In the genomic region with DNA sequence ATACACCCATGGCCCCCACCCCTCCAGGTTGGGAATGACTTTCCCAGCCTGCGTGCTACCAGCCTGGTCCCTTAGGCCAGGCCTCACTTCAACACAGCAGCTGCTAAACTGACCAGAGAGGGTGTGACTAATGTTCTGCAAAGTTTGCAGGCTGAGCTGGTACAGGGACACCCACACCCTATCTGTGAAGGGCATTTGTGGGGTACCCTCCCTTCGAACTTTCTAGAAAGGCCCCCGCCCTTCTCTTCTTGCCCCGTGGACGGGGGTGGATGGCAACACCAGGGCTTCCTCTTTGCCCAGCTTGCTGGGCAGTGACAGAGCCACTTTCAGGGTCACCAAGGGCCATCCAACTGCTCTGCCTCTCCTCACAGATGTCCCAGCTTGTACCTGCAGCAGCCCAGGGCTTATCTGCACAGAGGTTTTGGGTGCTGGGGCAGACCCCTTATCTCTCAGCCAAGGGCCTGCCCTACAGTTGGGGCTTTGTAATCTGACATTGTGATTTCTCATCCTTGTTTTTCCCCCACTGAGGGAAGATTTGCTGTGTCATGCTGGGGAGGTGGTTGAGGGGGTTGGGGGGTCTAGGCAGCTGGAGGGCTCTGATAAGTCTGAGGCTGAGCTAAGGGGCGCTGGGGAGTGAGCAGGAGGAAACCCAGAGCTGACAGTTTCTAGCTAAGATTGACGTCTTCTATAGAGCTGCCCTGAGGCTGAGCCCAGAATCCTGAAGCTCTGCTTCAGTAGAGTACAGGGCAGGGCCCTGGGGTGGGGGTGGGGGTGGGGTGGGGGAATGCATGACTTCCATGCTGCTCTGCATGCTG, we compare ENCODE assay signal across 12 mouse cellular contexts. TPM values are rescaled to one million over a fixed set of nuclear protein-coding genes. Genes with fewer than 3 reads are reported as not detected.
A peak's percentile ranks its signal among the peaks of the same experiment; 100 is the strongest.
DNase-seq lines count a peak whose midpoint lies in the region; ATAC-seq and TF ChIP-seq lines count a peak whose summit lies in the region.
"Had no signal": no experiment of that assay in that cellular context is flagged by ENCODE, and none has a peak within 500 bp of the region (broad histone marks: within the 10 kb centered on the region; RNA-seq: fewer than 3 reads in every experiment).

No protein-coding gene starts in this region.

- no peak overlapping the region for H3K27ac ChIP-seq in kidney, embryonic 14.5 days (ENCODE audit: low read depth, low read length)
- H3K27ac ChIP-seq in liver, embryonic 15.5 days (replicated peaks), result peak overlapping the region; percentile 94
- H3K27ac ChIP-seq: limb, embryonic 15.5 days; neural tube, embryonic 13.5 days had no signal

- no peaks in the 10 kb centered on the region for H3K27me3 ChIP-seq in kidney, embryonic 14.5 days (ENCODE audit: control insufficient read depth, insufficient read depth, low read length)
- H3K27me3 ChIP-seq in E14TG2a.4 (ENCODE audit: insufficient read depth, low read length), result peaks cover 54% of the 10 kb centered on the region
- no peaks in the 10 kb centered on the region for H3K27me3 ChIP-seq in liver, embryonic 15.5 days
- H3K27me3 ChIP-seq: limb, embryonic 15.5 days had no signal

- no peak for DNase-seq in kidney, postnatal 36 days
- no peak for DNase-seq in urinary bladder, postnatal 10 days (ENCODE audit: low spot score)
- no peak for DNase-seq in layer of hippocampus, postnatal 36 days
- DNase-seq: adrenal gland, postnatal 14 days; gastrocnemius, postnatal 10 days; kidney, adult 9 months had no signal

- no peak overlapping the region for H3K9ac ChIP-seq in kidney, embryonic 14.5 days (ENCODE audit: low read depth, low read length)
- peak overlapping the region; percentile 58 for H3K9ac ChIP-seq in liver, embryonic 15.5 days
- H3K9ac ChIP-seq: limb, embryonic 15.5 days; neural tube, embryonic 13.5 days had no signal

- peak; percentile 60 for ATAC-seq in kidney, embryonic 14.5 days (ENCODE audit: low FRiP score, low TSS enrichment)
- peak; percentile 59 for ATAC-seq in common myeloid progenitor, adult 5-6 weeks (replicated peaks; ENCODE audit: low read depth, poor library complexity, severe bottlenecking)
- peak; percentile 79 for ATAC-seq in liver, embryonic 15.5 days (ENCODE audit: insufficient read depth)

- no peaks in the 10 kb centered on the region for H3K9me3 ChIP-seq in kidney, embryonic 14.5 days (ENCODE audit: control insufficient read depth, low read length)
- H3K9me3 ChIP-seq in E14TG2a.4 (ENCODE audit: low read length), result no peaks in the 10 kb centered on the region
- 0 out of 2 replicates have a peak, but pooled peaks cover 3% of the 10 kb centered on the region for H3K9me3 ChIP-seq in liver, embryonic 15.5 days (replicated peaks)
- H3K9me3 ChIP-seq: limb, embryonic 15.5 days; neural tube, embryonic 13.5 days had no signal

- H3K4me2 ChIP-seq in kidney, embryonic 14.5 days (replicated peaks; ENCODE audit: low read depth, low read length), result no peak overlapping the region
- H3K4me2 ChIP-seq in liver, embryonic 15.5 days, result peak overlapping the region; percentile 60
- H3K4me2 ChIP-seq: limb, embryonic 15.5 days; neural tube, embryonic 13.5 days had no signal

- H3K4me1 ChIP-seq in kidney, embryonic 14.5 days (ENCODE audit: control insufficient read depth, insufficient read depth, low read length), result peaks cover 12% of the 10 kb centered on the region; the same call in 1 of the 2 replicates
- H3K4me1 ChIP-seq in E14TG2a.4 (replicated peaks; ENCODE audit: low read depth, low read length), result peaks cover 33% of the 10 kb centered on the region
- peaks cover 96% of the 10 kb centered on the region for H3K4me1 ChIP-seq in liver, embryonic 15.5 days (replicated peaks)

- no peak overlapping the region for H3K4me3 ChIP-seq in kidney, embryonic 14.5 days (ENCODE audit: low read length)
- H3K4me3 ChIP-seq in E14TG2a.4 (replicated peaks; ENCODE audit: low read length), result 0 out of 2 replicates have a peak overlapping the region, but pooled peaks have one; percentile 1
- peak overlapping the region; percentile 14 for H3K4me3 ChIP-seq in liver, embryonic 15.5 days (replicated peaks)
- H3K4me3 ChIP-seq: limb, embryonic 15.5 days; neural tube, embryonic 13.5 days had no signal

- WGBS in kidney, embryonic 14.5 days, result 71% methylated on average over 7 of the region's 7 CpGs
- WGBS in liver, embryonic 15.5 days (ENCODE audit: insufficient replicate concordance), result 21% methylated on average over 7 of the region's 7 CpGs

- no peaks in the 10 kb centered on the region for H3K36me3 ChIP-seq in kidney, embryonic 14.5 days (ENCODE audit: control insufficient read depth, insufficient read depth, low read length)
- H3K36me3 ChIP-seq in E14TG2a.4 (ENCODE audit: insufficient read depth, low read length), result no peaks in the 10 kb centered on the region
- H3K36me3 ChIP-seq in liver, embryonic 15.5 days (replicated peaks), result no peaks in the 10 kb centered on the region
- H3K36me3 ChIP-seq: limb, embryonic 15.5 days; neural tube, embryonic 13.5 days had no signal

- TF ChIP-seq CTCF in E14TG2a.4 (conservative IDR thresholded peaks at IDR 0.05; ENCODE audit: low read length), result no peak

RNA-seq across cellular contexts. Expression of a gene that starts 14.4 kb away (rescaled TPM):
- 31.1 and 35.8 TPM in 2 replicates for polyA plus RNA-seq in kidney, embryonic 14.5 days (2014; fragmentation: Nextera tagmentation; extraction: Ambion mirVana)
- 9.7 and 19.0 TPM in 2 replicates for total RNA-seq in common myeloid progenitor, adult 5-6 weeks (2017)
- polyA plus RNA-seq in liver, embryonic 15.5 days (2015; fragmentation: Nextera tagmentation; extraction: Ambion mirVana), result 12.6 and 14.3 TPM in 2 replicates
- total RNA-seq in layer of hippocampus, postnatal 36 days (2021), result 10 to 100 TPM; 17.4 to 18.9 TPM

RNA-seq across cellular contexts. Expression of a gene that starts 23.8 kb away (rescaled TPM):
- polyA plus RNA-seq in kidney, embryonic 14.5 days (2014; fragmentation: Nextera tagmentation; extraction: Ambion mirVana), result 0.45 and 0.49 TPM in 2 replicates
- 29.5 and 30.7 TPM in 2 replicates for total RNA-seq in common myeloid progenitor, adult 5-6 weeks (2017)
- polyA plus RNA-seq in liver, embryonic 15.5 days (2015; fragmentation: Nextera tagmentation; extraction: Ambion mirVana), result 88.2 and 91.9 TPM in 2 replicates
- total RNA-seq in layer of hippocampus, postnatal 36 days (2021), result not detected

RNA-seq across cellular contexts. Expression of a gene that starts 34.7 kb away (rescaled TPM):
- not detected in 2 replicates for polyA plus RNA-seq in kidney, embryonic 14.5 days (2014; fragmentation: Nextera tagmentation; extraction: Ambion mirVana)
- not detected in 2 replicates for total RNA-seq in common myeloid progenitor, adult 5-6 weeks (2017)
- 0.45 and 5.1 TPM in 2 replicates for polyA plus RNA-seq in liver, embryonic 15.5 days (2015; fragmentation: Nextera tagmentation; extraction: Ambion mirVana)
- not detected for total RNA-seq in layer of hippocampus, postnatal 36 days (2021)
- total RNA-seq: gastrocnemius, postnatal 10 days had no signal
- polyA plus RNA-seq: limb, embryonic 15.5 days; neural tube, embryonic 13.5 days had no signal

RNA-seq across cellular contexts. Expression of a gene that starts 43.1 kb away (rescaled TPM):
- polyA plus RNA-seq in kidney, embryonic 14.5 days (2014; fragmentation: Nextera tagmentation; extraction: Ambion mirVana), result 14.8 and 22.2 TPM in 2 replicates
- 14.5 and 18.7 TPM in 2 replicates for total RNA-seq in common myeloid progenitor, adult 5-6 weeks (2017)
- polyA plus RNA-seq in liver, embryonic 15.5 days (2015; fragmentation: Nextera tagmentation; extraction: Ambion mirVana), result 8.9 and 10.0 TPM in 2 replicates
- 10 to 100 TPM; 41.8 to 44.5 TPM for total RNA-seq in layer of hippocampus, postnatal 36 days (2021)

Comparison
In these comparisons a context has a peak if more than half of its experiments do, and no peak if none do; other contexts are left out.
1. RNA of a gene that starts 23.8 kb away (total RNA-seq): 29.5 to 30.7 TPM in common myeloid progenitor, adult 5-6 weeks; not detected in layer of hippocampus, postnatal 36 days; every median in the first group is over 10 times any median in the second.
2. Peak in every context shown above with its lines, with median percentiles within 50 percentile points of each other: ATAC-seq.